Mouse (Mus musculus): ENCODE results near the gene Bcap29. TPM values are rescaled to one million over a fixed set of nuclear protein-coding genes. Genes with fewer than 3 reads are reported as not detected.
"Not testable (repeated sequence)": the region's sequence is repeated elsewhere in the genome, so short reads cannot be mapped to it uniquely, and the experiment has no call there.

Gene Bcap29
- total RNA-seq, 2 experiments from 2014 or later, result 19.0 to 20.2 TPM

DNA sequence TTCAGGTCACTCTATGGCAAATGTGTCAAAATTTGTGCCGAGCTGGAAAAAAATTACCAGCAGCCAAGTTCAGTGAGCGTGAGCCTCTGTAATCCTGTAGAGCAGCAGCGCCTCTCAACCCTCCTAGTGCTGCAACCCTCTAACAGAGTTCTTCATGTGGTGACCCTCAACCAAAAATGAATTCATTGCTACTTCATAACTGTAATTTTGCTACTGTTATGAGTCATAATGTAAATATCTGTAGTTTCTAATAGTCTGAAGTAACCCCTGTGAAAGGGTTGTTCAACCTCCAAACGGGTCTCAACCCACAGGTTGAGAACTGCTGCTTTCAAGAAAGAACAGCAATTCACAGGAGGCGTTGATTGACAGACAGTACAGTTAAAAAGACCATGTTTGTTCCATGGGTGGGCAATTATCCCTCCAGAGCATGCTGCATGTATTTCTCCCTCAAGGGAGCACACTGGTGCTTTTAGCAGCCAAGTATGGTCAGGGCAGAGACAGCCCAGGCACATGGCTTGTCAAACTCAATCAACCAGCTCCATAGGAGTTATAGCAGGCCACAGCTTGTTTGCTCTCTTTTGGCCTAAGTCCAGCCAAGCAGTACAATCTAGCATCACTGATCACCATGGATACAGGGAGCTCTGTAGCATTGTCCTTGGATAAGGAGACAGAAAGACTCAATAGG is 53.7 kb downstream of the Bcap29 start:
- DNase-seq (ENCODE audit: low spot score in 2 of 2), result no peak

DNA sequence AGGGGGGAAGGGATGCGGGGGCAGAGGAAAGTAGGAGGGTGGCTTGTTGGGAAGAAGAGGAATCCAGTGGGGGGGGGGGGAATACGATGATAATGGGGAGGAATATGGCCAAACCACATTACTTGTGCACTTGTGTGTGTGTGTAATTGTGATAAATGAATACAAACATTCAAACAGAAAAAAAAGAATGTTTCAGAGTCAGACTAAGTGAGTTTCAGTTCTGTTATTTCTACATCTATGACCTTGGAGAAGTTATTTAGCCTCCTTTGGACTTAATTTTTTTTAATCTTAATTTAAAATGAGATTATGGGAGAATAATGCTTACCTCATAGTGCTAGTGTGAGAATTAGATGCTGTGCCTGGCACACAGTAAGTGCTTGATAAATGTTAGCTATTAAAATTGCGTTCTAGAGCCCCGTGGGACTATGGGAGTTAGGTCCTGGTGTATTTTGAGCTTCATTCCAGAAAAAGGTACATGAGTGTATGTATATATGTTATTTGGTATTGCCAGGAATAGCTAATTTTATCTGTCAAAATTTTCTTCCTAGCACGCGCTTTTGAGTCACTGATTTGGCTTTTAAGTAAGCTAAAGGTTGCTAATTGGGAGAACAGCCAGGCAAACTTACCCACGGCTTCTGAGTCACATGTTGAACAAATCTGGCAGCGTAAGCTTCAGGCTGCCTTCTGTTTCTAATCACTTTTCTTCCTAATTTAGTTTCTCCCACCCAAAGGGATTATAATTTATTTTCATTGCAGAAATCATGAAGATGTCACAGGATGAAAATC is 55.6 kb downstream of the Bcap29 start:
- no peak for DNase-seq (ENCODE audit: low spot score in 2 of 2)

DNA sequence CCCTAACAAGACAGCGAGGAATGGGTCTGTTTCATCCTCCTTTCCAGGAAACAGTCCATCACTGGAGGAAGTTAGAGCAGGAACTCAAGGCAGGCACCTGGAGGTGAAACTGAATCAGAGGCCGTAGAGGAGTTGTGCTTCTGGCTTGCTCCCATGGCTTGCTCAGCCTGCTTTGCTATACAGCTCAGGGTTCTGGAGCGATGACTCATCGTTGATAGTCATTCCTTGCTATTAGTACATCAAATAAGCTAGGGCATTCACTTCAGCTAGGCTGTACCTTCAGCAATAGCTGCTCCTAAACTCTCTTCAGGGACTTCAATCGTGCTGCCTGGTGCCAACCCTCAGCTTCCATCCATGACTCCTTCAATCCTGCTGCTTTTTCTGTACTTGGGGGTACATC is 60.0 kb downstream of the Bcap29 start:
- DNase-seq (ENCODE audit: low spot score in 2 of 2), result no peak

DNA sequence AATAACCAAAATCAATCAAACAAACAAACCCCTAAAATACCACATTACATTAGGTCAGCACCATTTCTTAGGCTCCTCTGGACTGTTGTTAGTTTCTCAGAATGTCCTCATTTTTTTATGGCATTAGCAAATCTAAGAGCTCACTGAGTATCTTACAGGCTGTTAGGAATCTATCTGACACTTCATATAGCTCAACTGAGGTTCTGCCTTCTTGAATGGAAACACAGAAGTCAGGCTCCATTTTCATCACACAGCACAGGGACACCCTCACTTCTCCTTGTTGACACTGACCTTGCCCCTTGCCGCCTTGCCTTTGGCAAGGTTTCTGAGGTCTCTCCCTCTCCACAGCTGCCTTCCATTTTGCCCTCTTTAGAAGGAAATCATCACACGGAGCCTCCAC is 64.7 kb downstream of the Bcap29 start:
- DNase-seq (ENCODE audit: low spot score in 2 of 2), result no peak

DNA sequence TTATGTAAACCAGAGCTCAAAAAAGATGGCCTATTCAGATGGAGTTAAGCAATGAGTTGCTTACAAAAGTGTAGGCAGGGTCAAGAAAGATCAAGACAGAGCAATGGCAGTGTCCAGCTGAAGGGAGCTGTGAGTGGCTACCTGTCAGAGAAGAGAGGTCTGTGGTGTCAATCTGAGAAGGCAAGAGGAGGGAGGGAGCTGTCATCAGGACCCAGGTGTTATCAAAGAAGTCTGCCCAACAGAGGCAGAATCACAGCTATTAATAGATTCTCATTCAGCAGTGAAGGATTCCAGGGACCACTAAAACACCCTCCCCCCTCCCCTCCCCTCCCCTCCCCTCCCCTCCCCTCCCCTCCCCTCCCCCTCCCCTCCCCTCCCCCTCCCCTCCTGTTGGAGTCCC is 65.8 kb downstream of the Bcap29 start:
- DNase-seq (ENCODE audit: low spot score in 2 of 2), result no peak

DNA sequence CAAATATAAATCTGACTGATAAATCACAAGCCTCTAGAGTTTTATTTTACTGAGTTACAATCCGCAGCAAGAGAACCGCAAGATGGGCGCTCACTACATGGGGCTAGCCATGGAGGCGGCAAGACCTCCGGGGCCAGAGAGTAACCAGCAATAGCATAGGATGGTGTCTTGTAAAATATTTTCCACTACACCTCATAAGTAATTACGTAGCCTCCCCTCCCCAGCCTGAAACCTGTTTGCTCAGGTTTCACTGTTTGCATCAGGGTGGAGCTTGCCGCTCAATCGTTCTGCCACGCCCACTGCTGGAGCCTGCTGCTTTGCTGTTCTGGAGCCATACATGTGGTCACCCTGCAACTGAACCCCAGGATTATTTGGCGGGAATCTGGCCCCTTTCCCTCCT is 66.9 kb downstream of the Bcap29 start:
- not testable (repeated sequence) for DNase-seq (ENCODE audit: low spot score in 2 of 2)

DNA sequence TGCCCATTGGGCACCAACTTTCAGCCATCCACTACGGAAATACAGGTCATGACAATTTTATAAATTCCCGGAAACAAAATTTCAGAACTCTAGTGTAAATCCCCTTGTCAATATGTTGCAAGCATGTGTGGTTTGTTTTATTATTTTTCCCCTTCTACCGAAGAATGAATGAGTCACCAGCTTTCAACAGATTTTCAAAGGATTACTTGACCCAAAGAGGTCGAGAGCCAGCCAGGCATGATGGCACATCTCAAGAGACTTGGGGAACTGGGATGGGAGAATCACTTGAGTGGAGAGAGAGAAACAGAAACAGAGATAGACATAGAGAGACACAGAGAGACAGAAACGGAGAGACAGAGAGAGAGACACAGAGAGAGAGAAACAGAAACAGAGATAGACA is 73.7 kb downstream of the Bcap29 start:
- no peak for DNase-seq (ENCODE audit: low spot score in 2 of 2)

DNA sequence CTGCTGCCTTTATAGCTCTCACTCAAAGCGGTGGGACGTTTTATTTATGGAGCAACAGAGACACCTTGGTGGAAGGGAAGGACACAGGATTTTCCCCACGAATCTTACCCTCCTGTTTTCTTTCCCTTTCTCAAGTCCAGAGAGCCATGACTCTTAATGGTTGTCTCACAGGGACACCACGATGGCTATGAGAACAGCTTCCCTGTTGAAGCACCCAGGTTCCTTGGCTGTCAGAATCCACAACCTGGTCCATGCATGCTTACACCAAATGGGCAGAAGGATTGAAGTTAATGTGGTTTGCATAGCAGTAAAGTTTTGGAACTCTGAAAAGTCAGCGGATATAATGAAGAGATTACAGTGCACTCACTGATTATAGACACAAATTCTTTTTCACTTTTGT is 74.5 kb downstream of the Bcap29 start:
- no peak for DNase-seq (ENCODE audit: low spot score in 2 of 2)

DNA sequence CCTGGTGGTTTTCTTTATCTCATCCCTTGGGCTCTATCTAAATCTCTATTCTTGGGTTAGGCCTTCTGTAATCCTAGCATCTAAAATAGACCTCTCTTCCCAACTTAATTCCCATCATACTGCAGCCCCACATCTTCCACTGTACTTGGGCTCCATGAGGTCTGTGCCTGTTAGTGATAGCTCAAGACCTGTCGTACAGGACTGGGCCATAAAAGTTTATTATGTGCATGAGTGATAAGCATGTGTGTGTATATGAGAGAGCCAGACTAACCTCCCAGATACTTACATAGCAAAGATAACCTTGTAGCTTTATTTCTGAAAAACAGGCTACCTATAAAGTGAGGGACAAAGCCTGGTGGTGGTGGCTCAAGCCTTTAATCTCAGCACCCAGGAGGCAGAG is 80.1 kb downstream of the Bcap29 start:
- DNase-seq (ENCODE audit: low spot score in 2 of 2), result no peak

DNA sequence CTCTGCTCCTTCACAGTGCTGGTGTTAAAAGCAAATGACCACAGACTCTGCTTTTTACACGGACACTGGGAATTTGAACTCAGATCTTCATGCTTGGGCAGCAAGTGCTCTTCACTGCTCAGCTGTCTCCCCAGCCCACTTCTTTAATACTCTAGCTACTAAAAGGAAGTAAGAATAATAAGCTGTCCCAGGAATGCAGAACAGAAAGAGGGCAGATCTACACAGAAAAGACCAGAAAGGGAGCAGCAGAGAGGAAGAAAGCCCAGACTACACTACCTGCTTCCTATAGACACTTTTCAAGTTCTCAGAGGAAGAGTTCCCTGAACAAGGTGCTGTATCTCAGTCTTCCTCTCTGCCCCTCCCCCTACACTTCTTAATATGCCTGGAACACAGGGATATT is 83.2 kb downstream of the Bcap29 start:
- DNase-seq (ENCODE audit: low spot score in 2 of 2), result no peak

DNA sequence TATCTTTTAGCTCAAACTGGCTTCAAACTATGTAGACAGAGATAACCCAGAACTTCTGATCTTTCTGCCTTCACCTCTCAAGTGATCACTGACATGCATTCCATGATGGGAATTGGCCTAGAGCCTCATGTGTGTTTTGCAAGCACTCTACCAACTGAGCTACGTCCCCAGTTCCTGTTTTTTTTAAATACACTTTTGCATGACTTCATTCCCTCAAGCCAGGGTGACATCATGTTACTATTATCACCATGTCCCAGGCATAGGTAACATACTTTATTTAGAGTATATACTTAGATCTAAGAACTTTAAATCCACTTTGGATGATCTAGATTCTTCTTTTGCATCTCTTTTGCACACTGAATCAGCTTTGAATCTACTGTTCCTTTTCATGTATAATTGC is 88.4 kb downstream of the Bcap29 start:
- DNase-seq (ENCODE audit: low spot score in 2 of 2), result no peak

DNA sequence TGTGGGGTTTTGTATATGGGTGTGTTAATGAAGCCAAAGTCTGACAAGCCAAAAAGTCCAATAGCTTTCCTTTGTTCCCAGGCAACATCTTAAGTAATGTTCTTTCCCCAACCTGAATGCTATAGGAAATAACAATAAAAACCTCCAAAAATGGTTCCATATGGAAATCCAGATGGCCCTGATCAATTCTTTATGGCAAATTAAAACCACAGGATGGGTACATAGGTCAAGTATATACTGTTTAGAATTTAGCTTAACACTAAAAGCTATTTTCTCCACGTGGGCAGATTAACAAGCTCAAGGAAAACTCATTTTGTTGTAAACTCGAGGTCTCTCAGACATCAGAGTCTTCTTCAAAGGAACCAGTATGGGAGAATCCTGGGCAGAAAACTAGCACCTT is 89.2 kb downstream of the Bcap29 start:
- DNase-seq (ENCODE audit: low spot score in 2 of 2), result no peak

DNA sequence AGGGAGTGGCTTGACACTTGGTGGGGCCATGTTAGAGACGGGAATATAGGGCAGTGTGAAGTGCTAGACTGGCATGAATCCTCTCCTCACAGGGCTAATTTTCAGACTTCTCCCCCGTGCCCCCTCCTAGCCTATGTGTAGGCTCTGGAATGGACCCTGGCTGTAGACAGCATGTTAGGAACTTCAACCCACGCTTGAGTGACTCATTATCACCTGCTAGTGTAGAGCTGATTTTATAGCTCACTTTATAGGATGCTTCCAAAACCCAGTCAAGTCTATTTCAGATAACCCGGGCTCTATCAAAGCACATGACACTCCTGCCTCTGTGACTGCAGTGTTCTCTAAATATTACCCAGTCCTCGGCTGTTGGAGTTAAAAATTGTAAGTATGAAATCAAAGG is 92.9 kb downstream of the Bcap29 start:
- no peak for DNase-seq (ENCODE audit: low spot score in 2 of 2)

Other genes with a start within 250 kb of the Bcap29 start
- gene Slc26a3, start 243.8 kb downstream of the Bcap29 start, total RNA-seq (2021), result under 1 TPM; 0.50 to 0.67 TPM
- 10 to 100 TPM; 16.9 to 17.8 TPM for gene Cbll1, start 135.0 kb downstream of the Bcap29 start, total RNA-seq (2021)
- gene Slc26a4, start 74.7 kb downstream of the Bcap29 start, total RNA-seq (2021), result 1 to 10 TPM; 4.5 to 6.7 TPM
- 1 to 10 TPM; 6.6 to 7.4 TPM for gene Dus4l, start 20.2 kb upstream of the Bcap29 start, total RNA-seq (2021)
- 10 to 100 TPM; 34.1 to 41.4 TPM for gene Cog5, start 20.2 kb upstream of the Bcap29 start, total RNA-seq (2021)
- gene Gpr22, start 79.3 kb upstream of the Bcap29 start, total RNA-seq (2021), result 10 to 100 TPM in 1 of 2 experiments, 1 to 10 TPM in 1; 7.2 to 10.2 TPM